Mouse (Mus musculus): Measurements from ENCODE around the gene Olfr1013. TPM values are rescaled to one million over a fixed set of nuclear protein-coding genes. Genes with fewer than 3 reads are reported as not detected.

Gene Olfr1013
- not detected in 2 replicates for polyA plus RNA-seq (2011; ENCODE audit: insufficient read length, low read depth, missing spikeins)

DNA sequence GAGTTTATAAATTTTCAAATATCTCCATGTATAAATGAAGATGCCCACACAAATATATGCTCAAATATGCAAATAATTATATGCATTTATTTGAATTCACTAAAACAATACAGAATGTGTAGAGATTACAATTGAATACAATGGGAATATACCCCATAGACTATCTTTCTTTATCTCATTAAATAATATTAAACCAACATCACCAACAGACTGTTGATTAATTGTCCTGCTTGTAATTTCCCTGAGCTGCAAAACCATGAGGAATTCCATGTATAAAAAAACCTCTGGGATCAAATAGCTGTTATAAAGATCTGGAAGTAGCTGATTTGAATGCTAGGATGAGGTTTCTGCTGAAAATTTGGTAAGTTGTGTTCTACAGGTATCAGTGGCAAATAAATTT lies at the start of gene Olfr1013:
TSS of gene Olfr1013 (plus strand) at position 301 of the 400 bp plus-strand sequence.
- TF ChIP-seq POLR2A (IDR thresholded peaks at IDR 0.05; ENCODE audit: low read depth, low read length) (no peak), CTCF (IDR thresholded peaks at IDR 0.05; ENCODE audit: borderline replicate concordance, insufficient read depth, low read length) (no peak)
- H3K4me1 ChIP-seq (ENCODE audit: control insufficient read depth, insufficient read depth, low read length), result no peaks in the 10 kb centered on the region

DNA sequence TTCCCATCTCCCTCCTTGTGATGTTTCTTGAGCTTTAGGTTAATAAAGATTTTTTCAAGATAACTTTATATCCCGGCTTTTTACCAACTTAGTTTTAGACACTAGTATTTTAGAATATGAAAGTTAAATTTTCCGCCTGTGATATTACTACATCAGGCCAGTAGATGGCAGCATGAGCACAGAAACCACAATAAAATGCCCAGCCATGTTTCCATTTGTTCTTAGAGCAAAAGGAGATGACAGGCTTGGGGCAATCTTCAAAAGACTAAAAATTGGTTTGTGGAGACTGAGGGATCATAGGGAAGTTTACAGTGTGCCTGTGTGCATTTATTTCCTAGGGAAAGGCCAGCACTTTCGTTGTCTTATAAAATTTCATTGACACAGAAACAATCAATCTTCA lies 41.1 kb upstream of the Olfr1013 start:
- no peak overlapping the region for H3K4me3 ChIP-seq (ENCODE audit: insufficient read depth, low read length)
- no peak for TF ChIP-seq POLR2A (IDR thresholded peaks at IDR 0.05; ENCODE audit: low read depth, low read length)
- TF ChIP-seq CTCF (IDR thresholded peaks at IDR 0.05; ENCODE audit: borderline replicate concordance, insufficient read depth, low read length), result no peak
- no peaks in the 10 kb centered on the region for H3K4me1 ChIP-seq (ENCODE audit: control insufficient read depth, insufficient read depth, low read length)
- no peak overlapping the region for H3K27ac ChIP-seq (ENCODE audit: insufficient read depth, low read length)

More for the DNA sequence above, at the start of gene Olfr1013:
- Histone ChIP-seq H3K4me3 (ENCODE audit: insufficient read depth, low read length) (no peak within 1 kb of the TSS), H3K27ac (ENCODE audit: insufficient read depth, low read length) (no peak within 1 kb of the TSS)

DNA sequence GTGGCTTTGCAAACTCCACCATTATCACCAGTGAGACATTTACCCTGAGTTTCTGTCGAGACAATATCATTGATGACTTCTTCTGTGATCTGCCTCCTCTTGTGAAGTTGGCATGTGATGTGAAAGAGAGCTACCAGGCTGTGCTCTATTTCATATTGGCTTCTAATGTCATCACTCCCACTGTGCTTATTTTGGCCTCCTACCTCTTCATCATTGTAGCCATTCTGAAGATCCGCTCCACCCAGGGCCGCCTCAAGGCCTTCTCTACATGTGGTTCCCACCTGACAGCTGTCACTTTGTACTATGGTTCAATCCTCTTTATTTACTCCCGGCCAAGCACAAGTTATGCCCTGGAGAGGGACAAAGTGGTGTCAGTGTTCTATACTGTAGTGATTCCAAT lies 13.1 kb upstream of the Olfr1013 start:
- TF ChIP-seq CTCF (IDR thresholded peaks at IDR 0.05; ENCODE audit: borderline replicate concordance, insufficient read depth, low read length) (no peak), POLR2A (IDR thresholded peaks at IDR 0.05; ENCODE audit: low read depth, low read length) (no peak)
- Histone ChIP-seq H3K27ac (ENCODE audit: insufficient read depth, low read length) (no peak overlapping the region), H3K4me1 (ENCODE audit: control insufficient read depth, insufficient read depth, low read length) (no peaks in the 10 kb centered on the region), H3K4me3 (ENCODE audit: insufficient read depth, low read length) (no peak overlapping the region)

DNA sequence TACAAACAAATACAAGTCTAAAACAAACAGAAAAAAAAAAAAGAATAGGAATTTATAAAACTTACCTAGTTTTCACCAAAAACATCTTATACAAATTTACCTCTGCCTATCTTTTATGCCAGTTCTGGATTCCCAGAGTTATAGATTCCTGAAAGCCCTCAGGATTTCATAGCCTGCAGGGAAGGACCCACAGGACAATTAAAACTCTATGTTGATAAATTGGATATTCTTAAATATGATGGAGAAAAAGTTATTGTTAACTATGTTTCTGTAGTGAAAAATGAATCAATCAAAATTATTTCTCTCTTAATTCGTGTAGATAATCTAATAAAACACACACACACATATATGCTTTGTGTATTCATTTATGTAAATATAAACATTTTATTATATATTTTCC lies 4.2 kb upstream of the Olfr1013 start, which contains the start of gene Olfr1012:
TSS of gene Olfr1012 (minus strand) at position 101 of the 400 bp plus-strand sequence.
- TF ChIP-seq CTCF (IDR thresholded peaks at IDR 0.05; ENCODE audit: borderline replicate concordance, insufficient read depth, low read length), result no peak
- no peak for TF ChIP-seq POLR2A (IDR thresholded peaks at IDR 0.05; ENCODE audit: low read depth, low read length)
- H3K4me3 ChIP-seq (ENCODE audit: insufficient read depth, low read length), result no peak within 1 kb of the TSS
- H3K4me1 ChIP-seq (ENCODE audit: control insufficient read depth, insufficient read depth, low read length), result no peaks in the 10 kb centered on the region
- H3K27ac ChIP-seq (ENCODE audit: insufficient read depth, low read length), result no peak within 1 kb of the TSS

DNA sequence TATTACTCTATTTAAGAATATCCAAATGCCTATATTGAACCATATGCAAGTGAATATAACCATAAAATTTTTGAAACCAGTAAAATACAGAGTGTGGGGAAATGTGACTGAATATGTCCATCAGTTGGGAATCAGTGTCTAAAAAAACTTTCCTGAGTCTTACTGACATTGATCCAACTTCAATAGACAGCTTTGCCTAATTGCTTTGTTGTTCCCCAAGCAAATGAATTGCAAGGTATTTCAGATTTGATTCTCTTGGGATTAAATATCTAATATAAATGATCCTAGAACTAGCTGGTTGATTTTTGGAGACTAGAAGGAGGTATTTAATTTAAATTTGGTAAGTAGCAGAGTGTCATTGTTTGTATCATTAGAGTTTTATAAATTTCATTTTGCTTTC lies 5.5 kb downstream of the Olfr1013 start, which contains the start of gene Olfr1014:
TSS of gene Olfr1014 (plus strand) at position 301 of the 400 bp plus-strand sequence.
- Histone ChIP-seq H3K4me3 (ENCODE audit: insufficient read depth, low read length) (no peak within 1 kb of the TSS), H3K4me1 (ENCODE audit: control insufficient read depth, insufficient read depth, low read length) (no peaks in the 10 kb centered on the region), H3K27ac (ENCODE audit: insufficient read depth, low read length) (no peak within 1 kb of the TSS)
- TF ChIP-seq CTCF (IDR thresholded peaks at IDR 0.05; ENCODE audit: borderline replicate concordance, insufficient read depth, low read length), result no peak
- TF ChIP-seq POLR2A (IDR thresholded peaks at IDR 0.05; ENCODE audit: low read depth, low read length), result no peak

DNA sequence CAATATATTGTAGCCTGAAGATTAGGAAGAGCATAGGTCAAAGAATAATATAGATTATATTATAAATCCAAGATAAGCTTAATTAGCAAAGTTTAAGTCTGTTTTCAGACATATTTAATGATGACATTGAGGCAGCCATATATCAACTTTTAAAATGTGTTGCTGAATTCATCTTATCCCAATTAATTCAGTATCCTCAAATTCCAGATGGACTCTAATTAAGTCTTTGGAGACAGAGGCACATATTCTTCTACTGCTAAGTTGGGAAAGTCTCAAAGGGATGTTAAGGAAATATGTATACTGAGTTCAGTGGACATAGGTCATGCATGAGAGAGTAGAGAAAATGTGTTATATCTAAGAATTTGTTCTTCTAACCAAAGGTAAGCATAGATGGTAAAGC lies 14.8 kb downstream of the Olfr1013 start, which contains the start of gene Olfr1015:
TSS of gene Olfr1015 (plus strand) at position 301 of the 400 bp plus-strand sequence.
- no peak for TF ChIP-seq POLR2A (IDR thresholded peaks at IDR 0.05; ENCODE audit: low read depth, low read length)
- TF ChIP-seq CTCF (IDR thresholded peaks at IDR 0.05; ENCODE audit: borderline replicate concordance, insufficient read depth, low read length), result no peak
- H3K27ac ChIP-seq (ENCODE audit: insufficient read depth, low read length), result no peak within 1 kb of the TSS
- no peaks in the 10 kb centered on the region for H3K4me1 ChIP-seq (ENCODE audit: control insufficient read depth, insufficient read depth, low read length)
- H3K4me3 ChIP-seq (ENCODE audit: insufficient read depth, low read length), result no peak within 1 kb of the TSS

DNA sequence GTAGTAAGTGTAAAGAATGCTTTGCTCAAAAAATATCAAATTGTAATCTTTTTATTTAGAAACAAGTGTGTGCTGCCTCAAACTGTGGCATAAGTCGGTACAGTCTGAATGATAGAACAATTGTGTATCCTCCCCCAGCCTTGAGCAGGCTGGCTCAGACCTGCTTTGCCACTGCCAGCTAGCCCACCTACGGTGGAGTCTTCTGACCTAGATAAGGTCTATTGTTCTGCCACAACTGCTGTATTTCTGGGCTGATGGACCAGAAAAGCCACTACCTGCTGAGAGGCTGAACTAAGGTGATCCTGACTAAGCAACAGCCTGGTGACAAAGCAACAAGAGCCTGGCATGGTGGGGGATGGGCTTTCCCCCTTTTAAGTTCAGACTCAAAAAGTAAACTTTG lies 25.4 kb downstream of the Olfr1013 start:
- Histone ChIP-seq H3K4me3 (ENCODE audit: insufficient read depth, low read length) (no peak overlapping the region), H3K27ac (ENCODE audit: insufficient read depth, low read length) (no peak overlapping the region), H3K4me1 (ENCODE audit: control insufficient read depth, insufficient read depth, low read length) (no peaks in the 10 kb centered on the region)
- TF ChIP-seq POLR2A (IDR thresholded peaks at IDR 0.05; ENCODE audit: low read depth, low read length) (no peak), CTCF (IDR thresholded peaks at IDR 0.05; ENCODE audit: borderline replicate concordance, insufficient read depth, low read length) (no peak)

DNA sequence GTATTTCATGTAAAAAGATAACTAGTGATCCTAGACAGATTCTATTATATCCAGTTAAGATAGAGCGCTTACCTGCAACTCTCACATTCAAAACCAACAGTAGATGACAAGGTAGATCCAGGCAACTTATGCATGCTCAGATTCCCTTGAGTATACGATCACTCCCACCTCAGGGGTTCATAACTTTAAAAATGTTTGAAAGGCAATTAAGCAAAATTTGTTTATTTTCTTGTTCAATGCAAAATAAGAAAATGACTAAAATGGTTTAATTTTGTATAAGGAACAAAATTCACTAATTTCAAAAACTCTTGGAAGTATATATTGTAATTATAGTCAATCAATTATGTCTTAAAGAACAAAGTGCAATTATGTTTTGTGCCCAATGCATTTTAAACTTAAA lies 35.5 kb downstream of the Olfr1013 start, which contains the start of gene Olfr1016:
TSS of gene Olfr1016 (minus strand) at position 101 of the 400 bp plus-strand sequence.
- TF ChIP-seq POLR2A (IDR thresholded peaks at IDR 0.05; ENCODE audit: low read depth, low read length), result no peak
- Histone ChIP-seq H3K4me3 (ENCODE audit: insufficient read depth, low read length) (no peak within 1 kb of the TSS), H3K27ac (ENCODE audit: insufficient read depth, low read length) (no peak within 1 kb of the TSS), H3K4me1 (ENCODE audit: control insufficient read depth, insufficient read depth, low read length) (no peaks in the 10 kb centered on the region)

DNA sequence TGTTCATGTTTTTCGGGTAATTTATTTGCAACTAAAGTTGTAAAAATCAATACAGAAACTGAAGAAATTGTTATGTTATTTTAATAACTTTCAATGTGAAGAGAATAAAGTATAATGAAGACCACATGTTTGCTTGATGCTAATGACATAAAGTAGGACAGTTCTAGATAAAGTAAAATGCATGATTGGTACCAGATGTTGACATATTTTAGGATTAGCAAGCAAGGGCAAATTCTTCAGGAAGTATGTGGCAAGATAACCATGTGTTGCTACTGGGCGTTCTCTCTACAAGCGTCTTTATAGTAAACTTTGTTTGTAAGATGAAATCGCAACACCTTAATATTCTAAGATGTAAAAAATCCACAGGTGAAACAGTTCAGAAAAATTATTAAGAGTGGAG lies 37.6 kb downstream of the Olfr1013 start:
- no peaks in the 10 kb centered on the region for H3K4me1 ChIP-seq (ENCODE audit: control insufficient read depth, insufficient read depth, low read length)
- TF ChIP-seq CTCF (IDR thresholded peaks at IDR 0.05; ENCODE audit: borderline replicate concordance, insufficient read depth, low read length), result no peak
- no peak for TF ChIP-seq POLR2A (IDR thresholded peaks at IDR 0.05; ENCODE audit: low read depth, low read length)
- no peak overlapping the region for H3K4me3 ChIP-seq (ENCODE audit: insufficient read depth, low read length)
- H3K27ac ChIP-seq (ENCODE audit: insufficient read depth, low read length), result no peak overlapping the region

DNA sequence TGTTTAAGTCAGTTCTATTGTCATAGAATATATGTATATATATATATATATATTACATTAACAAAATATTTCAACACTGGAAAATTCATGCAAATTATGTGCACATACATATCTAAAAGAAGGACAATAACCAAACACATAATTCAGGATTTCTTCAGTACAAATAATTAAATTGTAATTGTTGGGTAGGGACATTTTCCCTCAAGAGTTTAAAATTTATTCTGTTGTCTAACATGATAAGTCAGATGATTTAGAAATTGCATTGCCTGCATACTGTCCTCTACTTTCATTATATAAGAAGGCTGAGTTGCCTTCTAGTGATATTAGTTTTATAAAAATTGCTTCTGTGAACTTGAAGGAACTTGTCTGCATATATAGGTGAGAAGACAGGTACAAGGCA lies 51.3 kb downstream of the Olfr1013 start, which contains the start of gene Olfr1018:
TSS of gene Olfr1018 (plus strand) at position 301 of the 400 bp plus-strand sequence.
- no peaks in the 10 kb centered on the region for H3K4me1 ChIP-seq (ENCODE audit: control insufficient read depth, insufficient read depth, low read length)
- TF ChIP-seq CTCF (IDR thresholded peaks at IDR 0.05; ENCODE audit: borderline replicate concordance, insufficient read depth, low read length), result no peak
- no peak for TF ChIP-seq POLR2A (IDR thresholded peaks at IDR 0.05; ENCODE audit: low read depth, low read length)
- no peak within 1 kb of the TSS for H3K4me3 ChIP-seq (ENCODE audit: insufficient read depth, low read length)
- no peak within 1 kb of the TSS for H3K27ac ChIP-seq (ENCODE audit: insufficient read depth, low read length)

Other genes starting within 250 kb of the Olfr1013 start
- gene 4833423E24Rik, start 248.1 kb upstream of the Olfr1013 start, polyA plus RNA-seq (2011; ENCODE audit: insufficient read length, low read depth, missing spikeins), result not detected in 2 replicates
- not detected in 2 replicates for gene Olfr996, start 187.9 kb upstream of the Olfr1013 start, polyA plus RNA-seq (2011; ENCODE audit: insufficient read length, low read depth, missing spikeins)
- not detected in 2 replicates for gene Olfr998, start 178.2 kb upstream of the Olfr1013 start, polyA plus RNA-seq (2011; ENCODE audit: insufficient read length, low read depth, missing spikeins)
- gene Olfr1000, start 155.2 kb upstream of the Olfr1013 start, polyA plus RNA-seq (2011; ENCODE audit: insufficient read length, low read depth, missing spikeins), result not detected in 2 replicates
- gene Olfr1002, start 116.4 kb upstream of the Olfr1013 start, polyA plus RNA-seq (2011; ENCODE audit: insufficient read length, low read depth, missing spikeins), result not detected in 2 replicates
- gene Olfr154, start 102.6 kb upstream of the Olfr1013 start, polyA plus RNA-seq (2011; ENCODE audit: insufficient read length, low read depth, missing spikeins), result not detected in 2 replicates
- gene Olfr1006, start 88.3 kb upstream of the Olfr1013 start, polyA plus RNA-seq (2011; ENCODE audit: insufficient read length, low read depth, missing spikeins), result not detected in 2 replicates
- not detected in 2 replicates for gene Olfr1008, start 77.7 kb upstream of the Olfr1013 start, polyA plus RNA-seq (2011; ENCODE audit: insufficient read length, low read depth, missing spikeins)
- gene Olfr1009, start 51.7 kb upstream of the Olfr1013 start, polyA plus RNA-seq (2011; ENCODE audit: insufficient read length, low read depth, missing spikeins), result not detected in 2 replicates
- gene Olfr1012, start 4.3 kb upstream of the Olfr1013 start, polyA plus RNA-seq (2011; ENCODE audit: insufficient read length, low read depth, missing spikeins), result not detected in 2 replicates
- gene Olfr1014, start 5.6 kb downstream of the Olfr1013 start, polyA plus RNA-seq (2011; ENCODE audit: insufficient read length, low read depth, missing spikeins), result not detected in 2 replicates
- not detected in 2 replicates for gene Olfr1015, start 14.9 kb downstream of the Olfr1013 start, polyA plus RNA-seq (2011; ENCODE audit: insufficient read length, low read depth, missing spikeins)
- gene Olfr1016, start 35.4 kb downstream of the Olfr1013 start, polyA plus RNA-seq (2011; ENCODE audit: insufficient read length, low read depth, missing spikeins), result not detected in 2 replicates
- not detected in 2 replicates for gene Olfr1018, start 51.4 kb downstream of the Olfr1013 start, polyA plus RNA-seq (2011; ENCODE audit: insufficient read length, low read depth, missing spikeins)
- not detected in 2 replicates for gene Olfr1019, start 78.4 kb downstream of the Olfr1013 start, polyA plus RNA-seq (2011; ENCODE audit: insufficient read length, low read depth, missing spikeins)
- gene Olfr1020, start 79.9 kb downstream of the Olfr1013 start, polyA plus RNA-seq (2011; ENCODE audit: insufficient read length, low read depth, missing spikeins), result not detected in 2 replicates
- gene Olfr1022, start 101.5 kb downstream of the Olfr1013 start, polyA plus RNA-seq (2011; ENCODE audit: insufficient read length, low read depth, missing spikeins), result not detected in 2 replicates
- not detected in 2 replicates for gene Olfr1023, start 118.5 kb downstream of the Olfr1013 start, polyA plus RNA-seq (2011; ENCODE audit: insufficient read length, low read depth, missing spikeins)
- gene Olfr1024, start 138.0 kb downstream of the Olfr1013 start, polyA plus RNA-seq (2011; ENCODE audit: insufficient read length, low read depth, missing spikeins), result not detected in 2 replicates
- not detected in 2 replicates for gene Olfr1025-ps1, start 148.1 kb downstream of the Olfr1013 start, polyA plus RNA-seq (2011; ENCODE audit: insufficient read length, low read depth, missing spikeins)
- not detected in 2 replicates for gene Olfr1026, start 154.5 kb downstream of the Olfr1013 start, polyA plus RNA-seq (2011; ENCODE audit: insufficient read length, low read depth, missing spikeins)
- not detected in 2 replicates for gene Olfr1028, start 183.3 kb downstream of the Olfr1013 start, polyA plus RNA-seq (2011; ENCODE audit: insufficient read length, low read depth, missing spikeins)
- gene Olfr1029, start 206.8 kb downstream of the Olfr1013 start, polyA plus RNA-seq (2011; ENCODE audit: insufficient read length, low read depth, missing spikeins), result not detected in 2 replicates
- gene Olfr1030, start 212.2 kb downstream of the Olfr1013 start, polyA plus RNA-seq (2011; ENCODE audit: insufficient read length, low read depth, missing spikeins), result not detected in 2 replicates
- not detected in 2 replicates for gene Olfr1031, start 223.2 kb downstream of the Olfr1013 start, polyA plus RNA-seq (2011; ENCODE audit: insufficient read length, low read depth, missing spikeins)
- gene Olfr1032, start 238.4 kb downstream of the Olfr1013 start, polyA plus RNA-seq (2011; ENCODE audit: insufficient read length, low read depth, missing spikeins), result not detected in 2 replicates